Mouse (Mus musculus) lung, adult 2 months (tissue): ENCODE data around the gene Eya2. TPM values are rescaled to one million over a fixed set of nuclear protein-coding genes. Genes with fewer than 3 reads are reported as not detected.

Experiments used
- DNase-seq: peaks from one replicate; pipeline ENCODE4 v3.0.0; 2022
- H3K4me1 ChIP-seq: fragments of 200-500 bp; 2 replicates; pipeline ENCODE4 v1.6.1; 2011; ENCODE audit warnings: low read length; ENCODE audit not compliant: control insufficient read depth, insufficient read depth
- H3K4me3 ChIP-seq: fragments of 200-500 bp; replicated peaks from 2 replicates; pipeline ENCODE3; 2011; ENCODE audit warnings: low read depth, mild to moderate bottlenecking, control low read depth, low read length; ENCODE audit errors: extremely low read depth
- CTCF ChIP-seq: fragments of 200-500 bp; IDR thresholded peaks from 2 replicates; pipeline ENCODE4 v1.5.1; 2011; ENCODE audit warnings: mild to moderate bottlenecking, low read length, control low read depth; ENCODE audit not compliant: insufficient read depth
- POLR2A ChIP-seq: fragments of 200-500 bp; IDR thresholded peaks from 2 replicates; pipeline ENCODE4 v1.6.1; 2011; ENCODE audit warnings: low read depth, mild to moderate bottlenecking, control low read depth, low read length, borderline replicate concordance; ENCODE audit errors: extremely low read depth
- WGBS: fragments of 180-500 bp; shearing (Covaris S2); methylation state at CpG from one replicate; pipeline ENCODE4 v1.1.7; 2018; 5-methylcytosine and 5-hydroxymethylcytosine counted together
- polyA plus RNA-seq: library from polyadenylated mRNA; depleted of rRNA; stranded (reverse); fragments of >200 nt; gene quantifications from 2 replicates; pipeline ENCODE4 v1.2.3, GENCODE M21; 2012

The Eya2 gene
- polyA plus RNA-seq, 1 experiment, result 89.3 TPM

DNA sequence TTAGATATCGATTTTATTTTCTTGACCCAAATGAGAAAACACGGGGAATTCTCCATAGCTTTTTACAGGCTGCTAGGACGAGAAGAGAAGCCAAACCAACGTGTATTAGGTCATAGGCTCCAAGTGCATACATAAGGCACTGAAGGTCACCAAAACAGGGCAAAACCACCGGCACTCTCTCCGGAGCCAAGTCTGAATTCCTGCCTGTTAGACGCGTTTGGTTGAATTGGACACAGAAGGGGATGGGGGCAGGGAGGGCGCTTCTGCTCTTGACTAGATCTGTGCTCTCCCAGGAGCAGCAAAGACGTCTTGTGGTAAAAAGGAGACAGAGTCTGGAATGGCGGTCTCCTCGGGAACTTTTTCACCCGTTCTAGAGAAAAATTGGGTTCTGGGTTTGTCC lies 6.1 kb downstream of the Eya2 start:
- TF ChIP-seq POLR2A (no peak), CTCF (no peak)
- 31% methylated on average over 13 of the region's 13 CpGs for WGBS
- peak; percentile 22 for DNase-seq

GRCm38 (mm10) chr2:165601605-165602004 lies 6.8 kb downstream of the Eya2 start:
- peak; percentile 28 for DNase-seq
- Histone ChIP-seq H3K4me3 (no peak overlapping the region), H3K4me1 (peaks cover 2% of the 10 kb centered on the region)
- WGBS, result 40% methylated on average over 8 of the region's 8 CpGs
- TF ChIP-seq CTCF (no peak), POLR2A (no peak)

More for the DNA sequence above, 6.1 kb downstream of the Eya2 start:
- H3K4me3 ChIP-seq, result no peak overlapping the region
- peaks cover 2% of the 10 kb centered on the region for H3K4me1 ChIP-seq

DNA sequence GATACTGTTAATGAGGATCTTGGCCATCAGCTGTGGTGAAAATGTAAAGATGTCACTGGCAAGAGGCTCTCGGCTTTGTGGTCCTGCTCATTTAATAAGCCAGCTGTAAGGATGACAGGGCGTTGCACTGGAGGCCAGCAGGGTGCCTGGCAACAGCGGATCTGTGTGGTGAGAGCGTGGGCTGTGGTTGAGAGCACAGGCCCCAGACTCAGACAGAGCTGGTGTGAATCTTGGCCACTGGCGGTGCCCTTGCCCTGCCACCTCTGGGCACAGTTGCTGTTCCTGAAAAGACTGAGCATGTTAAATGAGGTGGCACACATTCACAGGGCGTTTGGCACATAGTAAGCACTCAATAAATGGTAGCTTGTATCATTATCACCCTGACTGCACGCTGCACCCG lies 8.9 kb downstream of the Eya2 start:
- no peak for DNase-seq
- no peak for TF ChIP-seq CTCF
- TF ChIP-seq POLR2A, result no peak
- 71% methylated on average over 8 of the region's 8 CpGs for WGBS

GRCm38 (mm10) chr2:165611551-165612253 lies 16.9 kb downstream of the Eya2 start:
- DNase-seq, result no peak
- TF ChIP-seq POLR2A (no peak), CTCF (no peak)

More for the DNA sequence above, 8.9 kb downstream of the Eya2 start:
- Histone ChIP-seq H3K4me3 (no peak overlapping the region), H3K4me1 (no peaks in the 10 kb centered on the region; the same call in none of the 2 replicates)

GRCm38 (mm10) chr2:165613741-165614339 lies 19.0 kb downstream of the Eya2 start:
- TF ChIP-seq POLR2A, result no peak
- TF ChIP-seq CTCF, result no peak
- WGBS, result 70% methylated on average over 13 of the region's 13 CpGs
- H3K4me3 ChIP-seq, result no peak overlapping the region
- H3K4me1 ChIP-seq, result no peaks in the 10 kb centered on the region
- DNase-seq, result no peak

More at GRCm38 (mm10) chr2:165611551-165612253, 16.9 kb downstream of the Eya2 start:
- no peaks in the 10 kb centered on the region for H3K4me1 ChIP-seq
- no peak overlapping the region for H3K4me3 ChIP-seq
- 82% methylated on average over 7 of the region's 7 CpGs for WGBS

GRCm38 (mm10) chr2:165621488-165621887 lies 26.7 kb downstream of the Eya2 start:
- 63% methylated on average over 2 of the region's 2 CpGs for WGBS
- no peak for DNase-seq
- TF ChIP-seq POLR2A (no peak), CTCF (no peak)

DNA sequence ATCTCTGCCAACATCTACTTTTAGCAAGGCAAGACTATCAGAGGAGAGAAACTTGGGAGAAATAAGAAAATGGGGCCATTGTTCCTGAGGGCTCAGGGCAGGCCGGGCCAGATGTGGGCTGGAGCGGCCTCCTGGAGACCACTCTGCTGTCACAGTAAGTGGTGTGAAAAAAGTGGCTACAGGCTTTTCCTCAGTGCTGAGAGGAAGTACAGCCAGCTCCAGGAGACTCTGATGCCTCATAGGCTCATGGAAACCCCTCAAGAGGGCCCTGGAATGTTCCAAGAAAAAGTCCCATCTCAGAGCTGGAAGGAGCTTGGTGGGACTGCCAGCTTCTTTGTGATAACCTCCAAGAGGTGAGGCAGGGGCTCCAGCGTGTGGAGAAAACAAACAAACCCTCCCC lies 27.8 kb downstream of the Eya2 start:
- 56% methylated on average over 3 of the region's 3 CpGs for WGBS
- Histone ChIP-seq H3K4me3 (no peak overlapping the region), H3K4me1 (no peaks in the 10 kb centered on the region)
- no peak for TF ChIP-seq POLR2A
- TF ChIP-seq CTCF, result no peak
- DNase-seq, result no peak

More at GRCm38 (mm10) chr2:165621488-165621887, 26.7 kb downstream of the Eya2 start:
- no peak overlapping the region for H3K4me3 ChIP-seq
- H3K4me1 ChIP-seq, result no peaks in the 10 kb centered on the region

GRCm38 (mm10) chr2:165626826-165627225 lies 32.0 kb downstream of the Eya2 start:
- Histone ChIP-seq H3K4me3 (no peak overlapping the region), H3K4me1 (no peaks in the 10 kb centered on the region)
- no peak for DNase-seq
- 83% methylated on average over 6 of the region's 6 CpGs for WGBS
- no peak for TF ChIP-seq CTCF
- TF ChIP-seq POLR2A, result no peak

- H3K4me3 ChIP-seq, result no peak overlapping the region
- no peaks in the 10 kb centered on the region for H3K4me1 ChIP-seq
- 42% methylated on average over 6 of the region's 6 CpGs for WGBS
- peak; percentile 21 for DNase-seq
- TF ChIP-seq CTCF (no peak), POLR2A (no peak)
Measured at GRCm38 (mm10) chr2:165627974-165628373, 33.1 kb downstream of the Eya2 start.

- Histone ChIP-seq H3K4me1 (peaks cover 2% of the 10 kb centered on the region; the same call in 1 of the 2 replicates), H3K4me3 (no peak overlapping the region)
- DNase-seq, result no peak
- whole genome bisulfite sequencing, result 48% methylated on average over 8 of the region's 8 CpGs
- no peak for TF ChIP-seq POLR2A
- TF ChIP-seq CTCF, result no peak
Measured at GRCm38 (mm10) chr2:165629900-165630299, 35.1 kb downstream of the Eya2 start.
